28 mouse cellular contexts compared by ENCODE assay signal in the genomic region with DNA sequence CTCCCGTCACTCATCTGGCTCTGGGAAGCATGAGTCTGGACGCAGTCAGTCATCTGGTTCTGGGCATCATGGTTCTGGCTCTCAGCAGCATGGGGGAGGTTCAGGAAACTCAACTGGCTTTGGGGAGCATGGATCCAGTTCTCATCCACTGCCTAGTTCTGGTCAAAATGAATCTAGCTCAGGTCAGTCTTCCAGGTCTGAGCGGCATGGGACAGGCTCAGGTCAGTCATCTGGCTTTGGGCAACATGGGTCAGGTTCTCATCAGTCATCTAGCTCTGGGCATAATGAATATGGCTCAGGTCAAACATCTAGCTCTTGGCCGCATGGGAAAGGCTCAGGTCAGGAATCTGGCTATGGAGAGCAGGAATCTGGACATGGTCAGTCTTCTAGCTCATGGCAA. TPM values are rescaled to one million over a fixed set of nuclear protein-coding genes. Genes with fewer than 3 reads are reported as not detected.
A peak's percentile ranks its signal among the peaks of the same experiment; 100 is the strongest.
DNase-seq lines count a peak whose midpoint lies in the region; ATAC-seq and TF ChIP-seq lines count a peak whose summit lies in the region.
"Had no signal": no experiment of that assay in that cellular context is flagged by ENCODE, and none has a peak within 500 bp of the region (broad histone marks: within the 10 kb centered on the region; RNA-seq: fewer than 3 reads in every experiment).

No protein-coding gene starts in this region.

- no peaks in the 10 kb centered on the region for H3K27me3 ChIP-seq in embryonic facial prominence, embryonic 12.5 days
- no peaks in the 10 kb centered on the region for H3K27me3 ChIP-seq in embryonic facial prominence, embryonic 10.5 days (replicated peaks; ENCODE audit: low read depth, poor library complexity, severe bottlenecking)
- no peaks in the 10 kb centered on the region for H3K27me3 ChIP-seq in hindbrain, embryonic 11.5 days (ENCODE audit: control insufficient read depth, insufficient read depth, low read length)
- no peaks in the 10 kb centered on the region for H3K27me3 ChIP-seq in hindbrain, postnatal 0 days (ENCODE audit: insufficient read depth, low read length)
- no peaks in the 10 kb centered on the region for H3K27me3 ChIP-seq in kidney, postnatal 0 days (ENCODE audit: insufficient read depth, low read length)
- no peaks in the 10 kb centered on the region for H3K27me3 ChIP-seq in kidney, adult 2 months (replicated peaks; ENCODE audit: control insufficient read depth, insufficient read depth, low read length)
- no peaks in the 10 kb centered on the region for H3K27me3 ChIP-seq in midbrain, embryonic 14.5 days (ENCODE audit: control insufficient read depth, insufficient read depth, low read length)
- H3K27me3 ChIP-seq in midbrain, embryonic 15.5 days (replicated peaks), result no peaks in the 10 kb centered on the region
- H3K27me3 ChIP-seq: CH12.LX; forebrain, embryonic 13.5 days; forebrain, embryonic 15.5 days; Patski had no signal

- no peak overlapping the region for H3K27ac ChIP-seq in embryonic facial prominence, embryonic 12.5 days
- H3K27ac ChIP-seq in embryonic facial prominence, embryonic 10.5 days (replicated peaks), result no peak overlapping the region
- no peak overlapping the region for H3K27ac ChIP-seq in hindbrain, embryonic 11.5 days (ENCODE audit: low read depth, low read length)
- no peak overlapping the region for H3K27ac ChIP-seq in hindbrain, postnatal 0 days
- H3K27ac ChIP-seq in kidney, postnatal 0 days, result no peak overlapping the region
- no peak overlapping the region for H3K27ac ChIP-seq in kidney, adult 2 months (ENCODE audit: insufficient read depth, low read depth, low read length)
- no peak overlapping the region for H3K27ac ChIP-seq in midbrain, embryonic 14.5 days (replicated peaks; ENCODE audit: low read depth, low read length)
- H3K27ac ChIP-seq in midbrain, embryonic 15.5 days, result no peak overlapping the region
- H3K27ac ChIP-seq: forebrain, embryonic 13.5 days; forebrain, embryonic 15.5 days had no signal

- H3K4me1 ChIP-seq in embryonic facial prominence, embryonic 12.5 days, result no peaks in the 10 kb centered on the region
- no peaks in the 10 kb centered on the region for H3K4me1 ChIP-seq in embryonic facial prominence, embryonic 10.5 days
- H3K4me1 ChIP-seq in hindbrain, embryonic 11.5 days (replicated peaks; ENCODE audit: control insufficient read depth, insufficient read depth, low read length), result no peaks in the 10 kb centered on the region
- H3K4me1 ChIP-seq in hindbrain, postnatal 0 days (ENCODE audit: insufficient read depth, low read length), result no peaks in the 10 kb centered on the region
- no peaks in the 10 kb centered on the region for H3K4me1 ChIP-seq in kidney, postnatal 0 days (replicated peaks; ENCODE audit: insufficient read depth, low read length)
- no peaks in the 10 kb centered on the region for H3K4me1 ChIP-seq in kidney, adult 2 months (ENCODE audit: control insufficient read depth, insufficient read depth, low read length)
- no peaks in the 10 kb centered on the region for H3K4me1 ChIP-seq in midbrain, embryonic 14.5 days (ENCODE audit: control insufficient read depth, insufficient read depth, low read length)
- H3K4me1 ChIP-seq in midbrain, embryonic 15.5 days, result no peaks in the 10 kb centered on the region
- H3K4me1 ChIP-seq: forebrain, embryonic 13.5 days; forebrain, embryonic 15.5 days had no signal

- 0 out of 2 replicates have a peak, but pooled peaks have one; percentile 52 for ATAC-seq in embryonic facial prominence, embryonic 12.5 days (ENCODE audit: insufficient number of reproducible peaks, insufficient read depth, low FRiP score, low TSS enrichment)
- 0 out of 2 replicates have a peak, but pooled peaks have one; percentile 19 for ATAC-seq in hindbrain, embryonic 11.5 days (ENCODE audit: low FRiP score)
- ATAC-seq in hindbrain, postnatal 0 days, result no peak
- 0 out of 2 replicates have a peak, but pooled peaks have one; percentile 13 for ATAC-seq in kidney, postnatal 0 days (replicated peaks; ENCODE audit: low FRiP score, low read depth)
- peak; percentile 60; the same call in 1 of the 2 replicates for ATAC-seq in midbrain, embryonic 14.5 days (ENCODE audit: low FRiP score, low TSS enrichment)
- ATAC-seq in midbrain, embryonic 15.5 days (replicated peaks), result no peak
- ATAC-seq: activated CD4-positive, CD25-positive, alpha-beta regulatory T cell, adult 4 months; CD4-positive, CD25-positive, alpha-beta regulatory T cell, adult 4 months; forebrain, embryonic 13.5 days; forebrain, embryonic 15.5 days; Patski had no signal

- 87% methylated on average over 4 of the region's 4 CpGs for WGBS in embryonic facial prominence, embryonic 12.5 days
- WGBS in embryonic facial prominence, embryonic 10.5 days, result 93% methylated on average over 4 of the region's 4 CpGs
- 95% methylated on average over 4 of the region's 4 CpGs for WGBS in hindbrain, embryonic 11.5 days
- 92% methylated on average over 4 of the region's 4 CpGs for WGBS in hindbrain, postnatal 0 days
- WGBS in kidney, postnatal 0 days, result 86% methylated on average over 4 of the region's 4 CpGs
- WGBS in kidney, adult 2 months, result 95% methylated on average over 4 of the region's 4 CpGs
- 92% methylated on average over 4 of the region's 4 CpGs for whole genome bisulfite sequencing in midbrain, embryonic 14.5 days
- WGBS in midbrain, embryonic 15.5 days, result 97% methylated on average over 4 of the region's 4 CpGs

- no peak overlapping the region for H3K4me3 ChIP-seq in embryonic facial prominence, embryonic 12.5 days
- H3K4me3 ChIP-seq in embryonic facial prominence, embryonic 10.5 days, result no peak overlapping the region
- no peak overlapping the region for H3K4me3 ChIP-seq in hindbrain, embryonic 11.5 days (ENCODE audit: low read depth, low read length)
- no peak overlapping the region for H3K4me3 ChIP-seq in hindbrain, postnatal 0 days (ENCODE audit: low read length)
- no peak overlapping the region for H3K4me3 ChIP-seq in kidney, postnatal 0 days (replicated peaks; ENCODE audit: low read depth, low read length)
- H3K4me3 ChIP-seq in kidney, adult 2 months (ENCODE audit: insufficient read depth, low read depth, low read length), result no peak overlapping the region
- no peak overlapping the region for H3K4me3 ChIP-seq in midbrain, embryonic 14.5 days (replicated peaks; ENCODE audit: low read depth, low read length)
- H3K4me3 ChIP-seq in midbrain, embryonic 15.5 days, result no peak overlapping the region
- H3K4me3 ChIP-seq: forebrain, embryonic 13.5 days; forebrain, embryonic 15.5 days had no signal

- H3K4me2 ChIP-seq in embryonic facial prominence, embryonic 12.5 days (replicated peaks), result no peak overlapping the region
- H3K4me2 ChIP-seq in hindbrain, embryonic 11.5 days (replicated peaks; ENCODE audit: low read depth, low read length), result no peak overlapping the region
- H3K4me2 ChIP-seq in hindbrain, postnatal 0 days (ENCODE audit: low read depth, low read length), result no peak overlapping the region
- no peak overlapping the region for H3K4me2 ChIP-seq in kidney, postnatal 0 days (ENCODE audit: low read length)
- H3K4me2 ChIP-seq in midbrain, embryonic 14.5 days (ENCODE audit: low read length), result no peak overlapping the region
- H3K4me2 ChIP-seq in midbrain, embryonic 15.5 days, result no peak overlapping the region
- H3K4me2 ChIP-seq: forebrain, embryonic 13.5 days; forebrain, embryonic 15.5 days had no signal

- no peak for DNase-seq in embryonic facial prominence, embryonic 10.5 days (ENCODE audit: low spot score)
- no peak for DNase-seq in hindbrain, embryonic 11.5 days (ENCODE audit: low spot score)
- DNase-seq in hindbrain, postnatal 0 days (ENCODE audit: low spot score), result no peak
- DNase-seq in kidney, postnatal 0 days (ENCODE audit: low spot score), result no peak
- no peak for DNase-seq in kidney, adult 2 months
- no peak for DNase-seq in midbrain, embryonic 14.5 days
- DNase-seq: adrenal gland, adult 8-10 months; adrenal gland, postnatal 14 days; adrenal gland, postnatal 36 days; B cell, adult 2 months; cerebellum, adult 11-12 months; cerebellum, adult 2 months; cerebellum, adult 9-10 months; cerebellum, postnatal 10 days; cerebellum, postnatal 25 days had no signal

- no peak for TF ChIP-seq CTCF in hindbrain, postnatal 0 days (IDR thresholded peaks at IDR 0.05; ENCODE audit: low read depth)
- no peak for TF ChIP-seq CTCF in kidney, postnatal 0 days (IDR thresholded peaks at IDR 0.05; ENCODE audit: low read depth)
- TF ChIP-seq CTCF in kidney, adult 2 months (conservative IDR thresholded peaks at IDR 0.05; ENCODE audit: insufficient read depth, insufficient read length, low read depth, low read length), result no peak

- peaks cover 21% of the 10 kb centered on the region for H3K9me3 ChIP-seq in embryonic facial prominence, embryonic 12.5 days
- H3K9me3 ChIP-seq in embryonic facial prominence, embryonic 10.5 days, result peaks cover 30% of the 10 kb centered on the region
- no peaks in the 10 kb centered on the region for H3K9me3 ChIP-seq in hindbrain, embryonic 11.5 days (ENCODE audit: control insufficient read depth, low read length)
- H3K9me3 ChIP-seq in hindbrain, postnatal 0 days (ENCODE audit: low read length), result no peaks in the 10 kb centered on the region; the same call in 1 of the 2 replicates
- no peaks in the 10 kb centered on the region for H3K9me3 ChIP-seq in kidney, postnatal 0 days (replicated peaks; ENCODE audit: low read length)
- no peaks in the 10 kb centered on the region for H3K9me3 ChIP-seq in midbrain, embryonic 14.5 days (ENCODE audit: control insufficient read depth, low read length)
- H3K9me3 ChIP-seq in midbrain, embryonic 15.5 days, result no peaks in the 10 kb centered on the region

- no peak for TF ChIP-seq POLR2A in kidney, adult 2 months (IDR thresholded peaks at IDR 0.05; ENCODE audit: low read depth, low read length)

- no peaks in the 10 kb centered on the region for H3K36me3 ChIP-seq in embryonic facial prominence, embryonic 12.5 days
- H3K36me3 ChIP-seq in embryonic facial prominence, embryonic 10.5 days (replicated peaks), result no peaks in the 10 kb centered on the region
- H3K36me3 ChIP-seq in hindbrain, embryonic 11.5 days (ENCODE audit: control insufficient read depth, insufficient read depth, low read length), result no peaks in the 10 kb centered on the region
- no peaks in the 10 kb centered on the region for H3K36me3 ChIP-seq in hindbrain, postnatal 0 days (ENCODE audit: insufficient read depth, low read length)
- no peaks in the 10 kb centered on the region for H3K36me3 ChIP-seq in kidney, postnatal 0 days (ENCODE audit: insufficient read depth, low read length)
- no peaks in the 10 kb centered on the region for H3K36me3 ChIP-seq in kidney, adult 2 months (ENCODE audit: control insufficient read depth, insufficient read depth, low read length)
- no peaks in the 10 kb centered on the region for H3K36me3 ChIP-seq in midbrain, embryonic 14.5 days (ENCODE audit: control insufficient read depth, insufficient read depth, low read length)
- H3K36me3 ChIP-seq in midbrain, embryonic 15.5 days (replicated peaks), result no peaks in the 10 kb centered on the region
- H3K36me3 ChIP-seq: forebrain, embryonic 15.5 days; G1E had no signal

- H3K9ac ChIP-seq in embryonic facial prominence, embryonic 12.5 days, result no peak overlapping the region
- no peak overlapping the region for H3K9ac ChIP-seq in hindbrain, embryonic 11.5 days (ENCODE audit: low read depth, low read length)
- no peak overlapping the region for H3K9ac ChIP-seq in hindbrain, postnatal 0 days (replicated peaks; ENCODE audit: low read length)
- H3K9ac ChIP-seq in kidney, postnatal 0 days (ENCODE audit: low read depth, low read length), result no peak overlapping the region
- no peak overlapping the region for H3K9ac ChIP-seq in midbrain, embryonic 14.5 days (replicated peaks; ENCODE audit: low read length)
- H3K9ac ChIP-seq in midbrain, embryonic 15.5 days, result no peak overlapping the region
- H3K9ac ChIP-seq: forebrain, embryonic 13.5 days; forebrain, embryonic 15.5 days had no signal

RNA-seq across cellular contexts. Expression of a gene that starts 5.4 kb away (rescaled TPM):
- polyA plus RNA-seq in embryonic facial prominence, embryonic 12.5 days (2016; fragmentation: Nextera tagmentation; extraction: Ambion mirVana), result not detected in 2 replicates
- not detected in 2 replicates for polyA plus RNA-seq in embryonic facial prominence, embryonic 10.5 days (2016; fragmentation: Nextera tagmentation; extraction: Ambion mirVana)
- polyA plus RNA-seq in hindbrain, embryonic 11.5 days (2014; fragmentation: Nextera tagmentation; extraction: Ambion mirVana), result not detected in 2 replicates
- total RNA-seq in hindbrain, postnatal 0 days (2014; rRNA removed), result 0.05 TPM in 1 of 2 replicates, not detected in the other
- polyA plus RNA-seq in hindbrain, postnatal 0 days (2015; fragmentation: Nextera tagmentation; extraction: Ambion mirVana), result not detected in 2 replicates
- not detected in 2 replicates for polyA plus RNA-seq in kidney, postnatal 0 days (2015; fragmentation: Nextera tagmentation; extraction: Ambion mirVana)
- polyA plus RNA-seq in kidney, adult 2 months (2012; rRNA removed), result not detected in 2 replicates
- 0.04 TPM in 1 of 2 replicates, not detected in the other for polyA plus RNA-seq in midbrain, embryonic 14.5 days (2014; fragmentation: Nextera tagmentation; extraction: Ambion mirVana)
- polyA plus RNA-seq in midbrain, embryonic 15.5 days (2015; fragmentation: Nextera tagmentation; extraction: Ambion mirVana), result not detected in 2 replicates
- total RNA-seq: adrenal gland, adult 18-20 months; adrenal gland, adult 8-10 months; adrenal gland, postnatal 14 days; adrenal gland, postnatal 36 days; CH12.LX had no signal
- polyA plus RNA-seq: activated CD4-positive, CD25-positive, alpha-beta regulatory T cell, adult 4 months; CD4-positive, CD25-positive, alpha-beta regulatory T cell, adult 4 months; cerebellum, adult 2 months; cortical plate, adult 2 months; embryonic facial prominence, embryonic 11.5 days; forebrain, embryonic 11.5 days; forebrain, embryonic 13.5 days; forebrain, embryonic 15.5 days; G1E had no signal

RNA-seq across cellular contexts. Expression of a gene that starts 57.9 kb away (rescaled TPM):
- not detected in 2 replicates for polyA plus RNA-seq in embryonic facial prominence, embryonic 12.5 days (2016; fragmentation: Nextera tagmentation; extraction: Ambion mirVana)
- not detected in 2 replicates for polyA plus RNA-seq in embryonic facial prominence, embryonic 10.5 days (2016; fragmentation: Nextera tagmentation; extraction: Ambion mirVana)
- not detected in 2 replicates for polyA plus RNA-seq in hindbrain, embryonic 11.5 days (2014; fragmentation: Nextera tagmentation; extraction: Ambion mirVana)
- not detected in 2 replicates for total RNA-seq in hindbrain, postnatal 0 days (2014; rRNA removed)
- polyA plus RNA-seq in hindbrain, postnatal 0 days (2015; fragmentation: Nextera tagmentation; extraction: Ambion mirVana), result not detected in 2 replicates
- polyA plus RNA-seq in kidney, postnatal 0 days (2015; fragmentation: Nextera tagmentation; extraction: Ambion mirVana), result not detected in 2 replicates
- polyA plus RNA-seq in kidney, adult 2 months (2012; rRNA removed), result not detected in 2 replicates
- not detected in 2 replicates for polyA plus RNA-seq in midbrain, embryonic 14.5 days (2014; fragmentation: Nextera tagmentation; extraction: Ambion mirVana)
- not detected in 2 replicates for polyA plus RNA-seq in midbrain, embryonic 15.5 days (2015; fragmentation: Nextera tagmentation; extraction: Ambion mirVana)
- total RNA-seq: adrenal gland, adult 18-20 months; adrenal gland, adult 8-10 months; adrenal gland, postnatal 14 days; adrenal gland, postnatal 36 days; CH12.LX had no signal
- polyA plus RNA-seq: activated CD4-positive, CD25-positive, alpha-beta regulatory T cell, adult 4 months; CD4-positive, CD25-positive, alpha-beta regulatory T cell, adult 4 months; cerebellum, adult 2 months; cortical plate, adult 2 months; embryonic facial prominence, embryonic 11.5 days; forebrain, embryonic 11.5 days; forebrain, embryonic 13.5 days; forebrain, embryonic 15.5 days; G1E; Patski had no signal

Comparison
In these comparisons a context has a peak if more than half of its experiments do, and no peak if none do; other contexts are left out.
1. ATAC-seq: peak in embryonic facial prominence, embryonic 12.5 days (single experiment), hindbrain, embryonic 11.5 days (single experiment), kidney, postnatal 0 days (single experiment) and midbrain, embryonic 14.5 days (single experiment); none in hindbrain, postnatal 0 days (single experiment) and midbrain, embryonic 15.5 days (single experiment).